Mouse (Mus musculus): ENCODE data around the gene Gm20388.

DNA sequence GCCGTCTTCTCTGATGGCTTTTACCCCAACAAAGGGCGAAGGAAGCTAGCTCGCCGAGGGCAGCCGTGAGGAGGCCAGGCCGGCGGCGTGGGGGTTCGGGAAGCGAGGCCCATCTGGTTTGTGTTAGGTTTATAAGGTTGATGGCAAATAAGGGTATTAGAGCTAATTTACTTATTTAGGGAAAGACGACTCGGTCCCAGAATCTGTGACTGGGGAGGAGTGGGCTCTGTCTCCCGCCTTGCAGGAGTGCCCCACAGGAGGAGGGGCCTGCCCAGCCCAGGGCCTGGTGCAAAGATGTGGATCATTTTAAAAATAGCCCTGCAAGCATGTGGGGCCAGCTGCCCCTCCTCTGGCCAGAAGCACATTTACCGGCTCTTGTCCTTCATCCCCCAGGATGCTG, 928.4 kb downstream of the Gm20388 start:
- TF ChIP-seq CTCF (IDR thresholded peaks at IDR 0.05; ENCODE audit: low read depth) (no peak), EP300 (optimal IDR thresholded peaks at IDR 0.05) (no peak)
